Mouse (Mus musculus) erythroblast, embryonic 14.5 days (primary cell): ENCODE measurements around the gene Lmntd2. TPM values are rescaled to one million over a fixed set of nuclear protein-coding genes. Genes with fewer than 3 reads are reported as not detected.

Experiments used
- H3K27me3 ChIP-seq: 2 replicates; pipeline ENCODE4 v1.6.1; 2012; ENCODE audit warnings: inconsistent platforms; ENCODE audit not compliant: control insufficient read depth
- H3K36me3 ChIP-seq: 2 replicates; pipeline ENCODE4 v1.6.1; 2012; ENCODE audit warnings: mild to moderate bottlenecking, inconsistent platforms; ENCODE audit not compliant: control insufficient read depth
- H3K4me1 ChIP-seq: 2 replicates; pipeline ENCODE4 v1.6.1; 2012; ENCODE audit warnings: inconsistent platforms; ENCODE audit not compliant: control insufficient read depth
- H3K4me3 ChIP-seq: replicated peaks from 2 replicates; pipeline ENCODE3; 2012; ENCODE audit warnings: moderate library complexity, mild to moderate bottlenecking, inconsistent platforms
- H3K9me3 ChIP-seq: 2 replicates; pipeline ENCODE4 v1.6.1; 2012; ENCODE audit warnings: low read length, inconsistent platforms, mixed read lengths; ENCODE audit not compliant: control insufficient read depth
- GATA1 ChIP-seq: IDR thresholded peaks from 2 replicates; pipeline ENCODE4 v1.6.1; 2012; ENCODE audit warnings: low read length, inconsistent platforms, mixed read lengths
- TAL1 ChIP-seq: IDR thresholded peaks from 3 replicates; pipeline ENCODE4 v1.6.1; 2012; ENCODE audit warnings: low read length, inconsistent platforms, mixed read lengths
- polyA plus RNA-seq: library from polyadenylated mRNA; stranded (reverse); fragments of >175 nt; gene quantifications from 2 replicates; pipeline ENCODE4 v1.2.3, GENCODE M21; 2012

The Lmntd2 gene
- polyA plus RNA-seq, 1 experiment: 0.28 TPM

DNA sequence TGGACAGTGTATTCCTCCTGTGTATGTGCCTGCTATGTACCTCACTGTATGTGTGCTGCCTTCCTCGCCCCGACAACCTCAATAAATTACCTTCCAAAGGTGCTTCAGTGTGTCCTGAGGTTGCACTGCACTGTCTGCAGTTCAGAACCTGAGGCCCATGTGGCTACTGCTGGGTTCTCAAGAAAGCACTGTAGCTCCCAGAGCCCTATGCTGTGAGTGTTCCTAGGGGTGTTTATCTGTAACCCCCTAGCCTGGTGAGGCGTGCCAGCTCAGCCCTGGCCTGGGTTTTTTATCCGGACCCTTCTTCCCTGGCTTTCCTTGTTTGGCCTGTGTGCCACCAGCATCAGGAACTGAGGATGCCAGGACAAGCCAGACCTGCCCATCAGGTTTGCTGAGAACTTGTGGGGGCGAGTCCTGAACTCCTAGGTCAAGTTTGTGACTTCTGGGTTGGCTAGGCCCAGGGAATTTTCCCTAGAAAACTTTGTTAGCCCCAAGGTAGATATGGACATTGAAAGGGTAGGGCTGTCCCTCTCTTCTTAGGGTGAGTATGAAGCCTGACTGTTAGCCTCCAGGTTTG, 4.8 kb upstream of the Lmntd2 start:
- no peaks in the 10 kb centered on the region for H3K27me3 ChIP-seq
- H3K4me1 ChIP-seq: peaks cover 93% of the 10 kb centered on the region
- H3K9me3 ChIP-seq: no peaks in the 10 kb centered on the region
- H3K36me3 ChIP-seq: peaks cover 57% of the 10 kb centered on the region
- H3K4me3 ChIP-seq: no peak overlapping the region
- TF ChIP-seq TAL1 (no peak), GATA1 (no peak)

DNA sequence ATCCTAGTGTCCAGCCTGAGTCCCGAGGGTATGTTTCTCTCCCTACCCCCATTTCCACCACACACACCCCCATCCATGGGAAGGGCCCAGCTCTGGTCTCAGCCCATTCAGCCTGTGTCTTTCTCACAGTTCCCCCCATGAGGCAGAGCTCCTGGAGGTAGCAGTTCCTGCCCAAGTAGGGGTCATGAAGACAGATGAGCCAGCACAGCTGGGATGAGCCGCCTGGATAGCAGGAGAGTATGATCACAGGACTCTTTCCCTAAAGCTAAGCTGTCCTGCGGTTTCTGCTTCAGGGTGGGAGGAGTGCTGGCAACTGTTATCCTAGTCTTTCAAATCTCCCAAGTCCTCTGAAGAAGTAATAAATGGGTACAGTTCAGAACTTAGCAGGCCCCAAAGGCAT, 4.3 kb upstream of the Lmntd2 start:
- Histone ChIP-seq H3K9me3 (no peaks in the 10 kb centered on the region), H3K36me3 (peaks cover 61% of the 10 kb centered on the region), H3K27me3 (no peaks in the 10 kb centered on the region), H3K4me3 (no peak overlapping the region), H3K4me1 (peaks cover 97% of the 10 kb centered on the region)
- no peak for TF ChIP-seq TAL1
- TF ChIP-seq GATA1: no peak

DNA sequence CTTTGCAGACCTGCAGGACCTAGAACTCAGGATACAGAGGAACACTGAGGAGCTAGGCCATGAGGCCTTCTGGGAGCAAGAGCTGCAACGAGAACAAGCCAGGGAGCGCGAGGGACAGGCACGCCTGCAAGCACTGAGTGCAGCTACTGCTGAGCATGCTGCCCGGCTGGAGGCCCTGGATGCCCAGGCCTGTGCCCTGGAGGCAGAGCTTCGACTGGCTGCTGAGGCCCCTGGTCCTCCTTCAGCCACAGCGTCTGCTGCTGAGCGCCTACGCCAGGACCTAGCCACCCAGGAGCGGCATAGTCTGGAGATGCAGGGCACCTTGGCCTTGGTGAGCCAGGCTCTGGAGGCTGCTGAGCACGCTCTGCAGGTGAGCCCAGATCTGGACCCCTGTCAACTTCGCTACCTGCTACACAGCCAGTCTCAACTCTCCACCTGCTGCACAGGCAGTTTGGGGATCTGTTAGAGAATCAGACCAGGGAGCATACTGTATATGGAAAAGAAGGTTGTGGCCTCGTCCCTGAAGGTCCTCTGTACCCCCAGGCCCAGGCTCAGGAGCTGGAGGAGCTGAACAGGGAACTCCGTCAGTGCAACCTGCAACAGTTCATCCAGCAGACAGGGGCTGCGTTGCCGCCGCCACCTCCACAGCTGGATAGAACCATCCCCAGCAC, 3.6 kb upstream of the Lmntd2 start:
- H3K4me1 ChIP-seq: peaks cover 97% of the 10 kb centered on the region
- TF ChIP-seq GATA1: no peak
- TF ChIP-seq TAL1: no peak
- H3K9me3 ChIP-seq: no peaks in the 10 kb centered on the region
- H3K4me3 ChIP-seq: peak overlapping the region; percentile 79
- H3K36me3 ChIP-seq: peaks cover 64% of the 10 kb centered on the region
- H3K27me3 ChIP-seq: no peaks in the 10 kb centered on the region

DNA sequence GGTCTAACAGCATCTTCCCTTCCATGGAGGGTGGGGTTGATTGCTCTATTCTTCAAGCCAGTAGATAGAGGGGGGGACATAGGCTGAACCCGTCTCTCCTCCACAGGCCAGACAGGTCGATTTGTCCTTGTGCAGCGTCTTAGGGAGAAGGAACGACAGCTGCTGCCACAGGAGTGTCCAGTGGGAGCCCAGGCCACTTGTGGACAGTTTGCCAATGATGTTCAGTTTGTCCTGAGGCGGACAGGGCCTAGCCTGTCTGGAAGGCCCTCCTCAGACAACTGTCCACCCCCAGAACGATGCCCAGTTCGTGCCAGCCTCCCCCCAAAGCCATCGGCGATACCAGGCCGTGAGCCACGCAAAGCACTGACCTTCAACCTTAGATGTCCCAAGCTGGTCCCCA, 3.0 kb upstream of the Lmntd2 start:
- Histone ChIP-seq H3K36me3 (peaks cover 67% of the 10 kb centered on the region), H3K27me3 (no peaks in the 10 kb centered on the region), H3K9me3 (no peaks in the 10 kb centered on the region), H3K4me1 (peaks cover 97% of the 10 kb centered on the region), H3K4me3 (peak overlapping the region; percentile 79)
- no peak for TF ChIP-seq TAL1
- TF ChIP-seq GATA1: no peak

DNA sequence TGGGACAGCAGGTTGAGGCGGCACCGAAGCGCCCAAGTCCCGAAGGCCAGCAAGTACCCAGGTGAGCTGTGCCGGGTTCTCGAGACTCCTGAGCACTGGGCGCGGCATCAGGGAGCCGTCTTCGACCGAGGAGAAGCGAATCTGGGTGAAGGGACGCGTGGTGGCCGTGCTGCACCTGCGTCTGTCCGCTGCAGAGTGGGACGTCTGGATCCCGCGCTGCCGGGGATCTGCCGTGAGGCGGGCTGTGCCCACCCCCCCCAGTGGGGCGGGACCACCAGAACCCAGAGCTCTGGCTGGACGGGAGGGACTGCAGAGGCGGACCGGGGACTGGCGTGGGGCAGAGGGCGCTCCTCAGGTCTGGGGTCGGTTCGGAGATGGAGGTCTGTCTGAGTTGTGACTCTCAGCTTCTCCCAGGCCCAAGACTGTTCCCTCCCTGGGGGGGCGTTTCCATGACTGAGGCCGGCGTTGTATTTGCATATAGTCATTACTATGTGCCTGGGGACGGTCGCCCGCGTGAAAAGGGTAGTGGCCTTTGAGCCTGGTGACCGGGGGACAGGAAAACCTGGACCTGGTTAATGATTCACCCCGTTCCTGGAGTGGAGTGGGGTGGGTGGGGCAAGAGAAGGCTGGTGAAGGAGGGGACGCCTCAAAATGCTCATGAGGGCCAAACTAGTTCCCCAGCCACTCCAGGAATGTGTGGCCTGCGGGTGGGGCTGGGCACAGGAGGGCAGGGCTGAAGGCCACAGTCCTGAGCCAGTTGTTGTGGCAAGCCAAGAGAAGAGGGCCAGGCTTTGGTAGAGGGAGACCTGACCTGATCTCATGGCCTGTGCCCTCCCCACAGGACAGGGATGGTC, 2.2 kb upstream of the Lmntd2 start:
- Histone ChIP-seq H3K4me1 (peaks cover 99% of the 10 kb centered on the region), H3K9me3 (no peaks in the 10 kb centered on the region), H3K36me3 (peaks cover 71% of the 10 kb centered on the region), H3K4me3 (peak overlapping the region; percentile 79), H3K27me3 (no peaks in the 10 kb centered on the region)
- TF ChIP-seq TAL1: no peak

DNA sequence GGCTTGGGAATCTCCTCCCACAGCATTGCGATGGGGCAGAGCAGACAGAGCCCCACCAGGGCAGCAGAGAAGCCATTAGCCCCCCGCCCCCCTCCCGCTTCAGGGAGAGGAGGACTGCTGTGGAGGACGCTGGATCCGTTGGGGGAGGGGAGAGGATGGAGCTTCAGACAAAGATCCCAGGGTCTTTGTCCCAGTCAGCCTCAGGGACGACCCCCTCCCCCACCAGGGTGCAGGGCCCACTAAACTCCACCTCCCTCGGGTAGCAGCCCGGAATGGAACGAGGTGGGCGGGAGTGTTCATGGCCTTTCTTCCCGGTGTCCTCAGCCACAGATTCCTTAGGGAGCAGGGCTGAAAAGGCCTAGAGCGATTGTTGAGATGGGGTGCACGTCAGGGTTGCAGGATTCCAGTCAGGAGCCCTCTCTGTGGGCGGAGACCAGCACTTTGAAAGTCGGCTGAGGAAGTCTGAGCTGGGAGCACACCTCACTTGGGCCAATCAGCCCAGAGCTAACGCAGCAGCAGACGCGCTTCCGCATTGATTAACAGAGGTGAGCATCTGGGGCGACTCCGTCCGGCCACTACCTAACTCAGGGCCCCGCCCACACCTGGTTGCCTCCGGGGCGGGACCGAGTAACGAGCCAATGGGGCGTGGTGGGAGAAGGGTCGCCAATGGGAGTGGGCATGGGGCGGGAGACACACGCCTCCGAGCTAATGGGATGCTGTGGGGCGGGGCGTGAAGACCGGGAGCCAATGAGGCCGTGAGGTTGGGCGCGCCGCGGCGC, 1.4 kb upstream of the Lmntd2 start, which contains the start of gene Rassf7:
Gene Rassf7 (plus strand): TSS at position 760 of the 779 bp plus-strand sequence.
- H3K36me3 ChIP-seq: peaks cover 71% of the 10 kb centered on the region
- TF ChIP-seq GATA1 (no peak), TAL1 (no peak)
- H3K4me1 ChIP-seq: peaks cover 99% of the 10 kb centered on the region
- peak within 1 kb of the TSS; percentile 79 for H3K4me3 ChIP-seq
- no peaks in the 10 kb centered on the region for H3K27me3 ChIP-seq
- H3K9me3 ChIP-seq: no peaks in the 10 kb centered on the region

DNA sequence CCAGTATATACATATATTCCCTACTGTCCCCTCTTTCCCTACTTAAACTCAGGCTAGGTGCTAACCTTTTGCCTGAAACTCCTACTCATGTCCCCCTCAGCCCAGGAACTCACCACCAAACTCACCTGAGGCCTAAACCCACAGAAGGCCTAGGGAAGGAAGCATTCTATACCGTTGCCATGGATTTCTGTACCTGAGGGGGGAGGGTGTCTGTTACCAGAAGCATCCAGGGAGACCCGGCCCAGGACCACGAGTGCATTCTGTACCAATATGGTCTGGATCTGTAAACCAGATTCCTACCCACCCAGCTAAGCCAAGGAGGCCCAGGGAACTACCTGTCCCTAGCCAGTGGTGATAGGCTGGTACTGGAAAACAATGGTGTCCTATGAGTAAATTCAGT, 430 bp upstream of the Lmntd2 start:
- Histone ChIP-seq H3K9me3 (no peaks in the 10 kb centered on the region), H3K36me3 (peaks cover 69% of the 10 kb centered on the region), H3K4me1 (peaks cover 99% of the 10 kb centered on the region), H3K27me3 (no peaks in the 10 kb centered on the region), H3K4me3 (no peak overlapping the region)
- TF ChIP-seq TAL1 (no peak), GATA1 (no peak)

DNA sequence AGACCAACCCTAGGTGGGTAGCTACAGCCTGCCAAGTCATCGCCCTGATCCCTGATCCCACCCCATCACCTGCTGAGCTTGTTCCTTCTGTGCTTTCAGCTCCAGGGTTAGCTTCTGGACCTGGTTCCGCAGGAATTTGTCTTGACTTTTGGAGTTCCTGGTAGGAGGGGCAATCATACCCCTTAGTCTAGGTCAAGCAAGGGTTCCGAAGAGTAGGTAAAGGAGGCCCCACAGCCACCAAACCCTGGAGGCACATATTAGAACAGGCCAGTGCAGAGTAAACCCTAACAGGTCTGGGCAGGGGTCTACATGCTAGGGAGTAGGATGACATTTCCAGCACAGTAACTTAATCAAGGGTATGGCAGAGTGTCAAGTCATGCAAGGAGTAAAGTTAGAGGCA, 747 bp downstream of the Lmntd2 start:
- H3K9me3 ChIP-seq: no peaks in the 10 kb centered on the region
- no peak overlapping the region for H3K4me3 ChIP-seq
- no peaks in the 10 kb centered on the region for H3K27me3 ChIP-seq
- H3K4me1 ChIP-seq: peaks cover 99% of the 10 kb centered on the region
- peaks cover 68% of the 10 kb centered on the region for H3K36me3 ChIP-seq
- TF ChIP-seq GATA1 (no peak), TAL1 (no peak)

DNA sequence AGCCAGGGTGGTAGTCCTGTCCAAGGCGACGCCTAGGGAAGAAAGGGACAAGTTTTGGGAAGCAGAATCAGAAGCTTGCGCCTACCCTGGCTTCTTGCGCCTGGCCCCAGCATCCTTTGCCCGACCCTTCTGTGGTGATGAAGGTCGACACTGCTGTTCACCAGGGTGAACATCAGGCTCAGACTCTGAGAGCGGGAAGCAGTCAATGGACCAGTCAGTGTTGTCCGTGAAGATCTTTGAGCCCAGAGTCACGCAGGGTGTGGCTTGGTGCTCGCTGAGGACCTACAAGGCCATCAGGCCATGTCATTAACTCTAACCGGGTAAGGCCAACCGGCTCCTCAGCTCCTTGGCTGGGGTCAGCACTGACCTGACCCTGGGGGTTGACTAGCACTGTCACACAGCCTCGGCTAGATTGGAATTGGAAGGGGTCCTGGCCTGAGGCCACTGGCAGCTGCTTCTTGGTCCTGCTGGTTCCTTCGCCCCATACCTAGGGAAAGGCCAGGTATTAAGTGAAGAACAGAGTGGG, 3.2 kb downstream of the Lmntd2 start:
- H3K36me3 ChIP-seq: peaks cover 75% of the 10 kb centered on the region
- no peak overlapping the region for H3K4me3 ChIP-seq
- no peaks in the 10 kb centered on the region for H3K9me3 ChIP-seq
- peaks cover 100% of the 10 kb centered on the region for H3K4me1 ChIP-seq
- no peaks in the 10 kb centered on the region for H3K27me3 ChIP-seq
- no peak for TF ChIP-seq TAL1
- no peak for TF ChIP-seq GATA1
